Mouse (Mus musculus): ENCODE results near the gene Sema3c. TPM values are rescaled to one million over a fixed set of nuclear protein-coding genes. Genes with fewer than 3 reads are reported as not detected.

The Sema3c gene
- polyA plus RNA-seq, 1 experiment from 2014 or later: 37.5 TPM

DNA sequence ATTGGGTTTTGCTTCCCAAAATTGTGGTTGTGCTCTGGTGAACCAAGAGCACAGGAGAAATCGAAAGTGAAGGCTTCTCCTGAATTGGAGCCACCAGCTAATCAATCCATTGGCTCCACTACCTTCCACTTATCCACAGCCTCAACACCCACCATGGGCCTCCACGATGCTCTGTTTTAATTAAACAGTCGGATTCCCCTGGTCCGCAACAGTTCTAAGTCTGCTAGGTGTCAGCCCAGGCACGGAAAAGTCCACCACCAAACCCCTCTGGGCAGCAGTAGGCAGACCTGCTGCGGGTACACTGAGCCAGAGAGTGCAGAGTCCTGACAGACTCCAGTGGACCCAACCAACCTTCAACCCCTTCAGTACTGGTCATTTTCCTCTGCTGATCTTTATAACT, 202.5 kb downstream of the Sema3c start:
- H3K9ac ChIP-seq (replicated peaks; ENCODE audit: low read depth, low read length): no peak overlapping the region
- 93% methylated on average over 6 of the region's 6 CpGs for WGBS

More for the DNA sequence above, 202.5 kb downstream of the Sema3c start:
- Histone ChIP-seq H3K4me1 (ENCODE audit: control insufficient read depth, insufficient read depth, low read length) (no peaks in the 10 kb centered on the region), H3K4me2 (ENCODE audit: low read depth, low read length) (no peak overlapping the region), H3K4me3 (ENCODE audit: low read depth, low read length) (no peak overlapping the region), H3K9me3 (ENCODE audit: control insufficient read depth, low read length) (no peaks in the 10 kb centered on the region), H3K27me3 (ENCODE audit: control insufficient read depth, insufficient read depth, low read length) (no peaks in the 10 kb centered on the region), H3K27ac (ENCODE audit: low read depth, low read length) (no peak overlapping the region), H3K36me3 (ENCODE audit: control insufficient read depth, insufficient read depth, low read length) (no peaks in the 10 kb centered on the region)
- ATAC-seq (ENCODE audit: low read depth): no peak

Other genes with a start within 250 kb of the Sema3c start
- gene Speer4f2, start 201.1 kb upstream of the Sema3c start, polyA plus RNA-seq (2014; fragmentation: Nextera tagmentation; extraction: Ambion mirVana): not detected in 2 replicates
- not detected in 2 replicates for gene Speer4f1, start 98.2 kb upstream of the Sema3c start, polyA plus RNA-seq (2014; fragmentation: Nextera tagmentation; extraction: Ambion mirVana)